In the genomic region with DNA sequence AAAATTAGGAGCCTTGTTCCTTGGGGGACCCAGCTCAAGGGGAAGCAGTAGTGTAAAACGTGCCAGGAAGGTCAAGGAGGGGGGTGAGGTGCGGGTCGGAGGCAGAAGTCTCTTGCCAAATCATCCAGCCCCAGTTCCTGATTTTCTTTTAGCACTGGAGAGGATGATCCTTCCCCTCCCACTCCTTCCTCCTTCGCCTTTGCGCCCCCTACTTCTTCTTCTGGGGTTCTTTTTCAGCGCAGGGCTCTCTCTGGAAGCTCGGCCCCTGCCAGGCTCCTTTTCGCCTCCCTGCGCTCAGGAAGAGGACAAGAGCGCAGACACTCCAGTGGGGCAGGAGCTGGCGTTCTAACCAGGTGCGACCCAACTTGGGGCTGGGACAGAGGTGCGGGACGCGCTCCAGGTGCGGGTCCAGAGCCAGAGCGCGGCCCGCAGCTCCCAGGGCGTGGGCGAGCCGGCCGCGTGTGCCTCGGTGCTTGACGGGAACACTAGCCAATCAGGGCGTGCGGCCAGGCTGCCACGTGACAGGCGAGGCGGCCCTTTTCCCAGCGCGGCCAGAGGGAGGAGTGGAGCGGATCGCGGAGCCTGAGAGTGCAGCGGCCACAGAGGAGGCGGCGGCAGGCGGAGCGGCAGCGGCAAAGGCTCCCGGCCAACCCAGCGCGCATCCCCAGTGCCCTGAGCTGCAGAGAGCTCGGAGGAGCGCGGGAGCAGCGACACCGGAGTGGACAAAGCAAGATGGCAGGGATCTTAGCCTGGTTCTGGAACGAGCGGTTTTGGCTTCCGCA, we compare ENCODE assay signal across 8 mouse cellular contexts. TPM values are rescaled to one million over a fixed set of nuclear protein-coding genes. Genes with fewer than 3 reads are reported as not detected.
DNase-seq lines count a peak whose midpoint lies in the region; ATAC-seq lines count a peak whose summit lies in the region.

Cers6 (plus strand) TSS at position 538 of the 782 bp plus-strand sequence.

- H3K27ac ChIP-seq in hindbrain, embryonic 12.5 days, result peak within 1 kb of the TSS; percentile 93

- peak; percentile 97 for ATAC-seq in hindbrain, embryonic 12.5 days (ENCODE audit: low FRiP score)

- H3K4me3 ChIP-seq in hindbrain, embryonic 12.5 days, result peak within 1 kb of the TSS; percentile 84

- DNase-seq in NIH3T3 (ENCODE audit: low read depth), result peak; percentile 99
- peak; percentile 97 for DNase-seq in cerebellum, adult 9-10 months
- peak; percentile 90 to 98 for DNase-seq in frontal cortex, postnatal 14 days (ENCODE audit: low spot score in 2 of 2)
- DNase-seq in layer of hippocampus, postnatal 14 days (ENCODE audit: low spot score in 2 of 2), result peak; percentile 96 to 98
- DNase-seq in lung, postnatal 10 days, result peak; percentile 97
- DNase-seq in ovary, postnatal 14 days (ENCODE audit: low spot score), result peak; percentile 96
- DNase-seq in thymus, postnatal 10 days (ENCODE audit: low spot score in 2 of 2), result peak; percentile 82

- H3K9me3 ChIP-seq in hindbrain, embryonic 12.5 days (replicated peaks), result no peaks in the 10 kb centered on the region

- no peaks in the 10 kb centered on the region for H3K36me3 ChIP-seq in hindbrain, embryonic 12.5 days

- peak within 1 kb of the TSS; percentile 93 for H3K9ac ChIP-seq in hindbrain, embryonic 12.5 days

- peaks cover 15% of the 10 kb centered on the region for H3K4me1 ChIP-seq in hindbrain, embryonic 12.5 days

- H3K27me3 ChIP-seq in hindbrain, embryonic 12.5 days, result no peaks in the 10 kb centered on the region

- H3K4me2 ChIP-seq in hindbrain, embryonic 12.5 days (replicated peaks), result peak within 1 kb of the TSS; percentile 78

- under 1% methylated on average over 53 of the region's 53 CpGs for WGBS in hindbrain, embryonic 12.5 days

RNA-seq across cellular contexts. Expression of gene Cers6, which starts in this region (rescaled TPM):
- 61.2 and 80.7 TPM in 2 replicates for polyA plus RNA-seq in hindbrain, embryonic 12.5 days (2016; fragmentation: Nextera tagmentation; extraction: Ambion mirVana)
- 10 to 100 TPM; 76.6 to 81.6 TPM for total RNA-seq in layer of hippocampus, postnatal 14 days (2021)

Comparison
In these comparisons a context has a peak if more than half of its experiments do, and no peak if none do; other contexts are left out.
1. Peak in every context shown above with its lines: DNase-seq, ATAC-seq, H3K4me3 ChIP-seq and H3K27ac ChIP-seq.